Mouse (Mus musculus) liver, postnatal 0 days (tissue): Measurements from ENCODE around the gene Acaca. TPM values are rescaled to one million over a fixed set of nuclear protein-coding genes. Genes with fewer than 3 reads are reported as not detected.

Experiments
- ATAC-seq: fragments of 200-750 bp; cut with Nextera tagmentation; 2 replicates; pipeline ENCODE4 v1.8.0; 2017; ENCODE audit warnings: mild to moderate bottlenecking, moderate library complexity
- DNase-seq: peaks from one replicate; pipeline ENCODE4 v3.0.0-alpha.2; 2016
- H3K27ac ChIP-seq: fragments of 300-500 bp; sonication (generic); 2 replicates; pipeline ENCODE4 v1.5.1; 2014; ENCODE audit warnings: antibody characterized with exemption, moderate library complexity, mild to moderate bottlenecking, low read depth
- H3K27me3 ChIP-seq: fragments of 300-500 bp; sonication (generic); 2 replicates; pipeline ENCODE4 v1.6.1; 2014; ENCODE audit warnings: low read length, control low read depth, mixed read lengths; ENCODE audit not compliant: insufficient read depth
- H3K36me3 ChIP-seq: fragments of 300-500 bp; sonication (generic); replicated peaks from 2 replicates; pipeline ENCODE4 v1.6.1; 2014; ENCODE audit warnings: mild to moderate bottlenecking, control low read depth, low read length, moderate library complexity, mixed read lengths; ENCODE audit not compliant: insufficient read depth
- H3K4me1 ChIP-seq: fragments of 300-500 bp; sonication (generic); 2 replicates; pipeline ENCODE4 v1.6.1; 2014; ENCODE audit warnings: antibody characterized with exemption, mild to moderate bottlenecking, control low read depth; ENCODE audit not compliant: insufficient read depth
- H3K4me2 ChIP-seq: fragments of 300-500 bp; sonication (generic); 2 replicates; pipeline ENCODE4 v1.6.1; 2014; ENCODE audit warnings: low read depth, mild to moderate bottlenecking, low read length, moderate library complexity, mixed read lengths
- H3K4me3 ChIP-seq: fragments of 300-500 bp; sonication (generic); 2 replicates; pipeline ENCODE4 v1.5.1; 2014; ENCODE audit warnings: low read depth, low read length
- H3K9ac ChIP-seq: fragments of 300-500 bp; sonication (generic); replicated peaks from 2 replicates; pipeline ENCODE4 v1.6.1; 2014; ENCODE audit warnings: mild to moderate bottlenecking, moderate library complexity
- H3K9me3 ChIP-seq: fragments of 300-500 bp; sonication (generic); 2 replicates; pipeline ENCODE4 v1.6.1; 2016; ENCODE audit warnings: mild to moderate bottlenecking, control low read depth, low read length, mixed read lengths
- CTCF ChIP-seq: sonication (generic); IDR thresholded peaks from 2 replicates; pipeline ENCODE4 v1.5.1; 2016; ENCODE audit warnings: antibody characterized with exemption, low read depth
- EP300 ChIP-seq: IDR thresholded peaks from 2 replicates; pipeline ENCODE4 v1.6.1; 2016; ENCODE audit warnings: antibody characterized with exemption, low read depth, mild to moderate bottlenecking
- WGBS: fragments of 180-500 bp; shearing (Covaris S2); extraction: QIAGEN DNeasy Blood & Tissue Kit; methylation state at CpG from one replicate; pipeline ENCODE4 v1.1.7; 2014; ENCODE audit not compliant: insufficient replicate concordance; 5-methylcytosine and 5-hydroxymethylcytosine counted together
- polyA plus RNA-seq: library from polyadenylated mRNA; unstranded; fragments of >200 nt; fragmentation: Nextera tagmentation; extraction: Ambion mirVana; gene quantifications from 2 replicates; pipeline ENCODE4 v1.2.1, GENCODE M21; 2015

The Acaca gene
- polyA plus RNA-seq, 1 experiment from 2014 or later, result 2.0 TPM

GRCm38 (mm10) chr11:84357304-84357703, 227.8 kb downstream of the Acaca start:
- no peak for TF ChIP-seq CTCF
- no peak for TF ChIP-seq EP300
- Histone ChIP-seq H3K9ac (no peak overlapping the region), H3K4me1 (no peaks in the 10 kb centered on the region; the same call in 1 of the 2 replicates), H3K27me3 (no peaks in the 10 kb centered on the region), H3K36me3 (no peaks in the 10 kb centered on the region; the same call in 1 of the 2 replicates), H3K27ac (no peak overlapping the region), H3K9me3 (no peaks in the 10 kb centered on the region), H3K4me3 (no peak overlapping the region), H3K4me2 (no peak overlapping the region)
- DNase-seq, result no peak
- ATAC-seq, result no peak
- WGBS, result 82% methylated on average over 3 of the region's 3 CpGs

DNA sequence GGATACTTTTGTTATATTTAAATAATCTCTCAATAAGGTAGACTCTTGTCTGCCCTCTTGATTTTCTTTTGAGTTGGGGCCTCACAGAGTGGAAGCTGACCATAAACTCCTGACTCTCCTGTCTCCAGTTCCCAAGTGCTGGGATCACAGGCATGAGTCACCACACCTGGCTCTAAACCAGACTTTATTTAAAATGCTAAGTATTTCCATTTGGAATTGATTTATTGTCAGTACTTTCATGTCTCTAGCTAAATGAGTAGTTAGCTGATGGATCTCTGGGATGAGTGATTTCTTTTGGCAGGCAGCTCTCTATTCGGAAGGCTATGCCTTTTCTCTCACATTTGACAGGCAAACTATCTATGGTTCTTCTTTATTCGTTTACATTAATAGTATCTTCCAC, 228.3 kb downstream of the Acaca start:
- H3K4me2 ChIP-seq, result no peak overlapping the region
- DNase-seq, result no peak
- no peak for ATAC-seq

GRCm38 (mm10) chr11:84361551-84361950, 232.1 kb downstream of the Acaca start:
- 93% methylated on average over 5 of the region's 5 CpGs for WGBS
- ATAC-seq (no peak), DNase-seq (no peak)
- Histone ChIP-seq H3K36me3 (peaks cover 11% of the 10 kb centered on the region; the same call in 1 of the 2 replicates), H3K27me3 (no peaks in the 10 kb centered on the region), H3K9ac (no peak overlapping the region), H3K27ac (no peak overlapping the region), H3K4me2 (no peak overlapping the region), H3K4me3 (no peak overlapping the region), H3K9me3 (no peaks in the 10 kb centered on the region), H3K4me1 (no peaks in the 10 kb centered on the region)
- TF ChIP-seq EP300 (no peak), CTCF (no peak)

More for the DNA sequence above, 228.3 kb downstream of the Acaca start:
- Histone ChIP-seq H3K4me3 (no peak overlapping the region), H3K36me3 (no peaks in the 10 kb centered on the region; the same call in 1 of the 2 replicates), H3K4me1 (no peaks in the 10 kb centered on the region; the same call in 1 of the 2 replicates), H3K9me3 (no peaks in the 10 kb centered on the region), H3K27ac (no peak overlapping the region), H3K9ac (no peak overlapping the region), H3K27me3 (no peaks in the 10 kb centered on the region)
- TF ChIP-seq EP300, result no peak
- no peak for TF ChIP-seq CTCF
- 80% methylated on average over 2 of the region's 2 CpGs for WGBS

DNA sequence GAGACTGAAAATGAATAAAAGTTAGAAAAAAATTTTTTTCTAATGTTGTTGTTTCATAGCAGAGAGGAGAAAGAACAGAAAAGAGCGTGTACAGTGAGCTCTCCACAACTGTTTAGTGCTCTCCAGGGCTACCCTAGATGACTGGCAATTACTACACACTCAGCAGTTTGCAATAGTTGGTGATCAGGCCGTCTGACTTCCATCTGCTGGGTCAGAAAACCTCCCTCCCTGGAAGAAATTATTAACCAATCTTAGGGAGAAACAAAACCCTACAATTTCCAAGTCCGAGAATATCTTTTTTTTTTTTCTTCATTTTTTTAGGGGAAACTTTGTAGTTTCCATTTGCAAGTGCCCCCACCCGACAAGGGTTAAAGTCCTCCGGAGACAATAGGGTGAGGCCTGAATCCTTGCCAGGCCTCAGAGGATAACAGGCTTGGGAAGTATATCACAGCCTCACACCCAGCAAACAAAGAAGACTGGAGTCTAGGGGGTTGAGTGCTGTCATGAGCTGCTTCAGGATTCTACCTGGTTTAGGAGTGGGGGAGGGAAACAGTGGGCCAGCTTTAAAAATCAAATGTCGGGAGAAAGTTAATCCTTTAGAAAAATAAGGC, 233.3 kb downstream of the Acaca start:
- no peak overlapping the region for H3K4me2 ChIP-seq
- TF ChIP-seq EP300, result no peak
- TF ChIP-seq CTCF, result no peak
- no peaks in the 10 kb centered on the region for H3K4me1 ChIP-seq
- DNase-seq, result no peak
- no peaks in the 10 kb centered on the region for H3K9me3 ChIP-seq
- ATAC-seq, result no peak
- no peak overlapping the region for H3K27ac ChIP-seq
- WGBS, result 64% methylated on average over 6 of the region's 6 CpGs
- peaks cover 13% of the 10 kb centered on the region; the same call in 1 of the 2 replicates for H3K36me3 ChIP-seq
- H3K4me3 ChIP-seq, result no peak overlapping the region
- no peaks in the 10 kb centered on the region for H3K27me3 ChIP-seq
- H3K9ac ChIP-seq, result no peak overlapping the region

- 52% methylated on average over 1 of the region's 1 CpGs for WGBS
- no peak overlapping the region for H3K9ac ChIP-seq
- no peak overlapping the region for H3K27ac ChIP-seq
- DNase-seq (no peak), ATAC-seq (no peak)
- H3K9me3 ChIP-seq, result no peaks in the 10 kb centered on the region
- H3K4me3 ChIP-seq, result no peak overlapping the region
- no peaks in the 10 kb centered on the region for H3K4me1 ChIP-seq
- peaks cover 17% of the 10 kb centered on the region; the same call in 1 of the 2 replicates for H3K36me3 ChIP-seq
- no peak for TF ChIP-seq EP300
- peak; percentile 26; the same call in 1 of the 2 replicates for TF ChIP-seq CTCF
- H3K27me3 ChIP-seq, result no peaks in the 10 kb centered on the region
- H3K4me2 ChIP-seq, result no peak overlapping the region
Observed at GRCm38 (mm10) chr11:84365313-84365712, 235.8 kb downstream of the Acaca start.

GRCm38 (mm10) chr11:84368902-84369301, 239.4 kb downstream of the Acaca start:
- Histone ChIP-seq H3K27ac (no peak overlapping the region), H3K9ac (no peak overlapping the region), H3K27me3 (no peaks in the 10 kb centered on the region), H3K4me2 (no peak overlapping the region), H3K36me3 (peaks cover 24% of the 10 kb centered on the region), H3K9me3 (no peaks in the 10 kb centered on the region), H3K4me3 (no peak overlapping the region), H3K4me1 (no peaks in the 10 kb centered on the region)
- no peak for DNase-seq
- WGBS, result 54% methylated on average over 2 of the region's 2 CpGs
- TF ChIP-seq EP300, result no peak
- TF ChIP-seq CTCF, result no peak
- no peak for ATAC-seq

GRCm38 (mm10) chr11:84373122-84373521, 243.7 kb downstream of the Acaca start:
- Histone ChIP-seq H3K27me3 (no peaks in the 10 kb centered on the region), H3K9me3 (no peaks in the 10 kb centered on the region), H3K36me3 (peaks cover 15% of the 10 kb centered on the region), H3K4me1 (no peaks in the 10 kb centered on the region), H3K27ac (no peak overlapping the region), H3K9ac (no peak overlapping the region), H3K4me3 (no peak overlapping the region), H3K4me2 (no peak overlapping the region)
- ATAC-seq, result no peak
- WGBS, result 86% methylated on average over 4 of the region's 4 CpGs
- DNase-seq, result no peak
- TF ChIP-seq EP300 (no peak), CTCF (no peak)
